In genomic region chr11:66613150-66613549, GRCm38 (mm10) we compare ENCODE assay signal across 9 mouse cellular contexts.
A peak's percentile ranks its signal among the peaks of the same experiment; 100 is the strongest.
DNase-seq lines count a peak whose midpoint lies in the region; ATAC-seq and TF ChIP-seq lines count a peak whose summit lies in the region.
"Had no signal": no experiment of that assay in that cellular context is flagged by ENCODE, and none has a peak within 500 bp of the region (broad histone marks: within the 10 kb centered on the region; RNA-seq: fewer than 3 reads in every experiment).

No protein-coding gene starts in this region.

- no peaks in the 10 kb centered on the region for H3K9me3 ChIP-seq in embryonic facial prominence, embryonic 14.5 days (ENCODE audit: control insufficient read depth, low read length)
- H3K9me3 ChIP-seq: embryonic facial prominence, embryonic 13.5 days had no signal

- no peak overlapping the region for H3K27ac ChIP-seq in kidney, adult 2 months (ENCODE audit: insufficient read depth, low read depth, low read length)
- no peak overlapping the region for H3K27ac ChIP-seq in embryonic facial prominence, embryonic 14.5 days (replicated peaks; ENCODE audit: low read depth, low read length)
- H3K27ac ChIP-seq: embryonic facial prominence, embryonic 13.5 days had no signal

- H3K4me3 ChIP-seq in kidney, adult 2 months (ENCODE audit: insufficient read depth, low read depth, low read length), result no peak overlapping the region
- no peak overlapping the region for H3K4me3 ChIP-seq in embryonic facial prominence, embryonic 14.5 days (ENCODE audit: low read depth, low read length)
- H3K4me3 ChIP-seq: embryonic facial prominence, embryonic 13.5 days had no signal

- peak; percentile 26; the same call in 1 of the 2 replicates for TF ChIP-seq CTCF in kidney, adult 2 months (conservative IDR thresholded peaks at IDR 0.05; ENCODE audit: insufficient read depth, insufficient read length, low read depth, low read length)

- H3K4me2 ChIP-seq in embryonic facial prominence, embryonic 14.5 days (ENCODE audit: low read depth, low read length), result no peak overlapping the region
- H3K4me2 ChIP-seq: embryonic facial prominence, embryonic 13.5 days had no signal

- no peaks in the 10 kb centered on the region for H3K4me1 ChIP-seq in kidney, adult 2 months (ENCODE audit: control insufficient read depth, insufficient read depth, low read length)
- H3K4me1 ChIP-seq in embryonic facial prominence, embryonic 14.5 days (ENCODE audit: control insufficient read depth, insufficient read depth, low read length), result no peaks in the 10 kb centered on the region
- H3K4me1 ChIP-seq: embryonic facial prominence, embryonic 13.5 days had no signal

- WGBS in kidney, adult 2 months, result 12% methylated on average over 6 of the region's 6 CpGs
- 14% methylated on average over 6 of the region's 6 CpGs for WGBS in embryonic facial prominence, embryonic 14.5 days

- H3K27me3 ChIP-seq in kidney, adult 2 months (replicated peaks; ENCODE audit: control insufficient read depth, insufficient read depth, low read length), result no peaks in the 10 kb centered on the region
- H3K27me3 ChIP-seq in embryonic facial prominence, embryonic 14.5 days (replicated peaks; ENCODE audit: control insufficient read depth, insufficient read depth, low read length), result no peaks in the 10 kb centered on the region
- H3K27me3 ChIP-seq: embryonic facial prominence, embryonic 13.5 days had no signal

- H3K9ac ChIP-seq in embryonic facial prominence, embryonic 14.5 days (ENCODE audit: low read depth, low read length), result no peak overlapping the region
- H3K9ac ChIP-seq: embryonic facial prominence, embryonic 13.5 days had no signal

- ATAC-seq in embryonic facial prominence, embryonic 14.5 days (ENCODE audit: low read depth), result no peak

- TF ChIP-seq POLR2A in kidney, adult 2 months (IDR thresholded peaks at IDR 0.05; ENCODE audit: low read depth, low read length), result no peak

- no peaks in the 10 kb centered on the region for H3K36me3 ChIP-seq in kidney, adult 2 months (ENCODE audit: control insufficient read depth, insufficient read depth, low read length)
- no peaks in the 10 kb centered on the region for H3K36me3 ChIP-seq in embryonic facial prominence, embryonic 14.5 days (ENCODE audit: control insufficient read depth, insufficient read depth, low read length)
- H3K36me3 ChIP-seq: embryonic facial prominence, embryonic 13.5 days had no signal

- DNase-seq in adrenal gland, adult 2 months, result peak; percentile 2
- no peak for DNase-seq in adrenal gland, adult 8-10 months
- no peak for DNase-seq in kidney, adult 2 months
- DNase-seq in kidney, postnatal 25 days, result no peak
- DNase-seq in 3T3-L1 (ENCODE audit: low read depth, low spot score), result peak; percentile 15
- DNase-seq in embryonic facial prominence, embryonic 14.5 days (ENCODE audit: low spot score), result peak; percentile 10
- no peak for DNase-seq in B cell, adult 2 months
- no peak for DNase-seq in spleen, adult 12 weeks (ENCODE audit: low spot score)

Comparison
In these comparisons a context has a peak if more than half of its experiments do, and no peak if none do; other contexts are left out.
1. DNase-seq: peak in adrenal gland, adult 2 months (single experiment), 3T3-L1 (single experiment) and embryonic facial prominence, embryonic 14.5 days (single experiment); none in adrenal gland, adult 8-10 months (single experiment), kidney, adult 2 months (single experiment), kidney, postnatal 25 days (0 of 2), B cell, adult 2 months (0 of 2) and spleen, adult 12 weeks (single experiment).